Mouse (Mus musculus) urinary bladder, adult 18-20 months (tissue): Measurements from ENCODE around the gene BC035947.
"Not testable (repeated sequence)": the region's sequence is repeated elsewhere in the genome, so short reads cannot be mapped to it uniquely, and the experiment has no call there.

ENCODE experiments used
- DNase-seq, 2 experiments: peaks; one replicate each; pipeline ENCODE4 v3.0.0; 2022; ENCODE audit warnings: low spot score in 2 of 2, mixed read lengths in 2 of 2

BC035947 gene

DNA sequence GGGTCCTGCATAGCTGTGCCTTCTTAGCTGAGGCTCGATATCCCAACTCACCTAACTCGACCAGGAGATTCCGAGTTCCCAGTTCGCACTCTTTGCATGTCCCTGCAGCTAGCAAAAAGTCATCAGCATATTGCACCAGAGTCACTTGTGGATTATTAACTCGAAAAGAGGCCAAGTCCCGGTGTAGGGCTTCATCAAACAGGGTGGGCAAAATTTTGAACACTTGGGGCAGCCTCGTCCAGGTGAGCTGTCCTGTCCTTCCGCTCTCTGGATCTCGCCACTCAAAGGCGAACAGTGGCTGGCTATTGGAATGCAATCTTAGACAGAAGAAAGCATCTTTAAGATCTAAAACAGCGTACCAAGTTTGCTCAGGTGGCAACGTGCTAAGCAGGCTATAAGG lies 10.1 kb downstream of the BC035947 start:
- DNase-seq = not testable (repeated sequence)

- DNase-seq = no peak
Measured at GRCm38 (mm10) chr1:78501036-78501435, 10.9 kb downstream of the BC035947 start.

DNA sequence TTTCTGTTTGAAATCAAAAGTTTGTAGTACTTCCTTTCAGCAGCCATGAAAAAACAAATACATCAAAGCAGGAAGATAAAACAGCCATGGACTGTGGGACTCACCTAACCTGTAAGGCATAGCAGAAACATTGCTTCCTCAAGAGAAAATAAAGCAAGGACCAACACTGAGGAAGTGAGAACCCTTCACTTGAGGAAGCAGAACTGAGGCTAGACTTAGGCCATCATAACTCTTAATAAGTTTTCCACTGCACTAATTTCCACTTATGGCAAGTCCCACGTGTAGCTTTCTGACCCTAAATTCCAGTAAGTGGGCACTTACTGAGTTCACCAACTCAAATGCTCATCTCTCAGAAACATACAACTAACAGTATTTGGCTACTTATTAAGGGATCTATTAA lies 21.8 kb downstream of the BC035947 start:
- no peak for DNase-seq

DNA sequence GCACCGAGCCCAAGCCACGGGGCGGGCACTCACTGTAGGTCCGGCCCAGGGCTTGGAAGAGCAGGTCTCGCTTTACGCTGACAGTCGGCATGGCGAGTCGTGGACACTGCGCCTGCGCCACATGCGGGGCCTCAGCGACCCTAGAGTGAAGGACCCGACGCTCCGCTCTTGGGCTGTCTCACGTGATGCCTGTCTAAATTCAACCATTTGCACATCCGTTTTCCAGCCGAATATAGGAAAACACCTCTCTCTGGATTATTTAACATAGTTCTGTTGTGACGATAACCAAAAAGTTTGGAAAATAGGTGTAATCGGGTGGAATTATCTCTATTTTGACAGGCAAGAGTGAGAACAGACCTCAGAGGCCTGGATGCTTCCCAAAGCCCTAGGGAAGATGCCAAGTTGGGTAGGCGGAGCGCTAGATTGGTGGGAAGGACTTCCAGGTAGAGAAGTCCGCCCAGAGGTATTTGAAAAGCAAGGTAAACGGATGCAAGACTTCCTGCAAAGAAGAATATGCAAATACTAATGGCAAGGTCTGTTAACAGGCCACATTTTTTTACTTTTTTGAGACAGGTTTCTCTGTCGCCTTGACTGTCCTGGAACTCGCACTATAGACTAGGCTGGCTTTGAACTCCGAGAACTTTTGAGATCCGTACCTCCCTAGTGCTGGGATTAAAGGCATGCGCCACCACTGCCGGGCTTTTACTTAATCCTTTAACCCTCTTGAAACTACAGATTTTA lies 23.0 kb downstream of the BC035947 start, which contains the start of gene Farsb:
Farsb (minus strand) TSS at position 146 of the 741 bp plus-strand sequence.
- peak; percentile 84 to 87 for DNase-seq

GRCm38 (mm10) chr1:78488427-78488751 lies 23.6 kb downstream of the BC035947 start:
- DNase-seq = no peak

- DNase-seq = no peak
Measured at GRCm38 (mm10) chr1:78484361-78484760, 27.6 kb downstream of the BC035947 start.

DNA sequence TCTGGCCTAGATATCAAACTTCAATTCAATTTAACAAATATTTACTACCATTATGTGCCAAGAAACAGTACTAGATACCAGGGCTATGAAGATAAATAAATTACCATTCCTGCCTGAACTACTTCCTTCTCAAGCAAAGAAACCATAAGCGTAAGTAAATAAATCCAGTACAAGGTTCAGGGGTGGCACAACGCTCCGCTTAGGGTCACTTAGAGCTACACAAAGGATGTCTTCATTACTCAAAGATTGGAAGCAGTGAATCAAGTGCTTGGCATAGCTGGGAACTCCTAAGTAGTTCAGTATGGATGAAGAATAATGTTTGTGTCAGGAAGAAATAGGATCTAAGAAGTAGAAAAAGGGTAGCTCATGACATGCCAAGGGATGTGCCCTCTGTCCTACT lies 28.5 kb downstream of the BC035947 start:
- no peak for DNase-seq

- DNase-seq = no peak
Measured at GRCm38 (mm10) chr1:78472441-78472840, 39.5 kb downstream of the BC035947 start.

DNA sequence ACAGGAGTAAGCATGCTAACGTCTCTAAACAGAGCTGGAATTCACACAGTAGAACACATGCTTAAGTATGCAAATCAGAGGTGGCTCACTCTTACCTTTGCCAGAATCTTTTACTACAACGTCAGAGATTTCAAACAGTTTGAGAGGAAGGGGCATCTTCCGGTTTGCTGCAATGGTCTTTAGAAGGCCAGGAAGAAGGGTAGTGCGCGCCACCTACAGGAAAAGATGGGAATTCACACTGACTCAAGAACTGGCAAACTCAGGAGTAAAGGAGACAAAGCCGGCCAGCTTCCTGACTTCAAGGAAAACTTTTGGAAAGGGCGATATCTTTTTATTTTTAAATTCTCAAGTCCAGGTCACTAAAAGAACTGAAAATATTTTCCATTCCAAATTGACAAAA lies 57.3 kb downstream of the BC035947 start:
- DNase-seq = no peak

- no peak for DNase-seq
Measured at GRCm38 (mm10) chr1:78453886-78454285, 58.1 kb downstream of the BC035947 start.

- no peak for DNase-seq
Measured at GRCm38 (mm10) chr1:78452544-78452943, 59.4 kb downstream of the BC035947 start.

GRCm38 (mm10) chr1:78451070-78451854 lies 60.7 kb downstream of the BC035947 start:
- DNase-seq = no peak

- DNase-seq = no peak
Measured at GRCm38 (mm10) chr1:78448091-78448490, 63.9 kb downstream of the BC035947 start.
